In genomic region chr4:47225920-47226319, GRCm38 (mm10) we compare ENCODE assay signal across 15 mouse cellular contexts. TPM values are rescaled to one million over a fixed set of nuclear protein-coding genes. Genes with fewer than 3 reads are reported as not detected.
DNase-seq lines count a peak whose midpoint lies in the region; ATAC-seq and TF ChIP-seq lines count a peak whose summit lies in the region.
"Had no signal": no experiment of that assay in that cellular context is flagged by ENCODE, and none has a peak within 500 bp of the region (broad histone marks: within the 10 kb centered on the region; RNA-seq: fewer than 3 reads in every experiment).

No protein-coding gene starts in this region.

- peak; percentile 47; the same call in 1 of the 2 replicates for ATAC-seq in kidney, embryonic 15.5 days (replicated peaks; ENCODE audit: low FRiP score)
- ATAC-seq in midbrain, embryonic 16.5 days = 0 out of 2 replicates have a peak, but pooled peaks have one; percentile 21
- no peak for ATAC-seq in activated CD4-positive, CD25-positive, alpha-beta regulatory T cell, adult 4 months
- no peak for ATAC-seq in liver, embryonic 12.5 days

- H3K4me3 ChIP-seq in left cerebral cortex, adult 2 months = no peak overlapping the region
- H3K4me3 ChIP-seq in kidney, embryonic 15.5 days (replicated peaks) = no peak overlapping the region
- H3K4me3 ChIP-seq in midbrain, embryonic 16.5 days (ENCODE audit: low read depth, low read length) = no peak overlapping the region
- H3K4me3 ChIP-seq in liver, embryonic 12.5 days = no peak overlapping the region
- H3K4me3 ChIP-seq: embryonic facial prominence, embryonic 13.5 days; liver, embryonic 13.5 days had no signal

- no peak overlapping the region for H3K4me2 ChIP-seq in kidney, embryonic 15.5 days
- H3K4me2 ChIP-seq in midbrain, embryonic 16.5 days (ENCODE audit: low read length) = no peak overlapping the region
- H3K4me2 ChIP-seq in liver, embryonic 12.5 days = no peak overlapping the region
- H3K4me2 ChIP-seq: embryonic facial prominence, embryonic 13.5 days; liver, embryonic 13.5 days had no signal

- WGBS in kidney, embryonic 15.5 days = 56% methylated on average over 6 of the region's 6 CpGs
- 60% methylated on average over 6 of the region's 6 CpGs for WGBS in midbrain, embryonic 16.5 days
- 58% methylated on average over 6 of the region's 6 CpGs for WGBS in liver, embryonic 12.5 days (ENCODE audit: insufficient replicate concordance)

- no peak overlapping the region for H3K9ac ChIP-seq in kidney, embryonic 15.5 days
- no peak overlapping the region for H3K9ac ChIP-seq in midbrain, embryonic 16.5 days (ENCODE audit: low read depth, low read length)
- no peak overlapping the region for H3K9ac ChIP-seq in liver, embryonic 12.5 days
- H3K9ac ChIP-seq: embryonic facial prominence, embryonic 13.5 days; liver, embryonic 13.5 days had no signal

- peaks cover 33% of the 10 kb centered on the region for H3K4me1 ChIP-seq in kidney, embryonic 15.5 days
- H3K4me1 ChIP-seq in midbrain, embryonic 16.5 days (ENCODE audit: control insufficient read depth, insufficient read depth, low read length) = 0 out of 2 replicates have a peak, but pooled peaks cover 5% of the 10 kb centered on the region
- H3K4me1 ChIP-seq in liver, embryonic 12.5 days = no peaks in the 10 kb centered on the region
- H3K4me1 ChIP-seq: liver, embryonic 13.5 days had no signal

- no peak for TF ChIP-seq CTCF in left cerebral cortex, adult 2 months (IDR thresholded peaks at IDR 0.05)
- TF ChIP-seq CTCF in brain, embryonic 14.5 days (IDR thresholded peaks at IDR 0.05; ENCODE audit: borderline replicate concordance, extremely low read depth, insufficient read depth, insufficient read length) = no peak

- H3K36me3 ChIP-seq in kidney, embryonic 15.5 days = no peaks in the 10 kb centered on the region
- no peaks in the 10 kb centered on the region for H3K36me3 ChIP-seq in midbrain, embryonic 16.5 days (ENCODE audit: control insufficient read depth, insufficient read depth, low read length)
- no peaks in the 10 kb centered on the region for H3K36me3 ChIP-seq in liver, embryonic 12.5 days
- H3K36me3 ChIP-seq: embryonic facial prominence, embryonic 13.5 days; liver, embryonic 13.5 days had no signal

- H3K27ac ChIP-seq in left cerebral cortex, adult 2 months = no peak overlapping the region
- H3K27ac ChIP-seq in kidney, embryonic 15.5 days = no peak overlapping the region
- H3K27ac ChIP-seq in midbrain, embryonic 16.5 days (ENCODE audit: low read length) = no peak overlapping the region
- no peak overlapping the region for H3K27ac ChIP-seq in liver, embryonic 12.5 days
- H3K27ac ChIP-seq: embryonic facial prominence, embryonic 13.5 days; liver, embryonic 13.5 days had no signal

- TF ChIP-seq POLR2A in brain, embryonic 14.5 days (IDR thresholded peaks at IDR 0.05; ENCODE audit: borderline replicate concordance, extremely low read depth, insufficient read depth, insufficient read length, poor library complexity, severe bottlenecking) = no peak

- no peaks in the 10 kb centered on the region for H3K27me3 ChIP-seq in kidney, embryonic 15.5 days
- no peaks in the 10 kb centered on the region for H3K27me3 ChIP-seq in midbrain, embryonic 16.5 days (ENCODE audit: control insufficient read depth, insufficient read depth, low read depth, low read length)
- no peaks in the 10 kb centered on the region for H3K27me3 ChIP-seq in liver, embryonic 12.5 days (replicated peaks)
- H3K27me3 ChIP-seq: CH12.LX; embryonic facial prominence, embryonic 13.5 days; liver, embryonic 13.5 days had no signal

- H3K9me3 ChIP-seq in kidney, embryonic 15.5 days (replicated peaks) = no peaks in the 10 kb centered on the region
- H3K9me3 ChIP-seq in midbrain, embryonic 16.5 days (replicated peaks; ENCODE audit: control insufficient read depth, low read length, poor library complexity, severe bottlenecking) = no peaks in the 10 kb centered on the region
- H3K9me3 ChIP-seq in liver, embryonic 12.5 days (replicated peaks) = no peaks in the 10 kb centered on the region
- H3K9me3 ChIP-seq: embryonic facial prominence, embryonic 13.5 days; liver, embryonic 13.5 days had no signal

- intact Hi-C loops in left cerebral cortex, adult 2 months (cut with DNase I) = loop anchor here (5.0 kb wide), 2 partner anchors 89 to 104 kb away; no protein-coding TSS in a partner anchor
- intact Hi-C loops in heart, postnatal 14 days (cut with DNase I) = no loop called here

- peak; percentile 23 to 60 for DNase-seq in left cerebral cortex, adult 2 months (ENCODE audit: extremely low spot score in 1 of 2, low spot score in 2 of 2)
- DNase-seq in left cerebral cortex, adult 11 months (ENCODE audit: low spot score) = no peak
- DNase-seq in brain, embryonic 14.5 days (ENCODE audit: low read depth) = peak; percentile 62
- DNase-seq in heart, postnatal 14 days = no peak
- DNase-seq: cerebellum, adult 8-10 months; gastrocnemius, postnatal 36 days; layer of hippocampus, postnatal 36 days; liver, embryonic 13.5 days; thymus, postnatal 4 days had no signal

RNA-seq across cellular contexts. Expression of gene Col15a1, which starts 18.0 kb away (rescaled TPM):
- total RNA-seq in left cerebral cortex, adult 2 months (2021) = 1 to 10 TPM; 6.1 to 6.7 TPM
- polyA plus RNA-seq in brain, embryonic 14.5 days (2012; rRNA removed) = 11.9 and 17.2 TPM in 2 replicates
- 21.9 and 24.0 TPM in 2 replicates for polyA plus RNA-seq in kidney, embryonic 15.5 days (2015; fragmentation: Nextera tagmentation; extraction: Ambion mirVana)
- 3.4 and 5.3 TPM in 2 replicates for polyA plus RNA-seq in midbrain, embryonic 16.5 days (2015; fragmentation: Nextera tagmentation; extraction: Ambion mirVana)
- 1 to 10 TPM; 2.6 to 5.3 TPM for polyA plus RNA-seq in activated CD4-positive, CD25-positive, alpha-beta regulatory T cell, adult 4 months (2017; shearing (Covaris generic))
- 100 to 1,000 TPM; 237 to 250 TPM for total RNA-seq in heart, postnatal 14 days (2021)
- polyA plus RNA-seq in liver, embryonic 12.5 days (2016; fragmentation: Nextera tagmentation; extraction: Ambion mirVana) = 0.14 and 0.33 TPM in 2 replicates

Comparison
In these comparisons a context has a peak if more than half of its experiments do, and no peak if none do; other contexts are left out.
1. DNase-seq: peak in left cerebral cortex, adult 2 months (2 of 2) and brain, embryonic 14.5 days (single experiment); none in left cerebral cortex, adult 11 months (single experiment) and heart, postnatal 14 days (0 of 2).
2. ATAC-seq: peak in kidney, embryonic 15.5 days (single experiment) and midbrain, embryonic 16.5 days (single experiment); none in activated CD4-positive, CD25-positive, alpha-beta regulatory T cell, adult 4 months (single experiment) and liver, embryonic 12.5 days (single experiment).